Mouse (Mus musculus) liver, adult 2 months (tissue): ENCODE results near the gene Ctdspl. TPM values are rescaled to one million over a fixed set of nuclear protein-coding genes. Genes with fewer than 3 reads are reported as not detected.

Experiments
- DNase-seq: peaks from one replicate; pipeline ENCODE4 v3.0.0-alpha.2; 2011; ENCODE audit warnings: low read depth, low spot score; ENCODE audit errors: extremely low read depth
- H3K27ac ChIP-seq: fragments of 200-500 bp; replicated peaks from 2 replicates; pipeline ENCODE4 v1.5.1; 2012; ENCODE audit warnings: low read depth, mild to moderate bottlenecking, control low read depth, inconsistent platforms, low read length; ENCODE audit not compliant: insufficient read depth
- H3K27me3 ChIP-seq: fragments of 200-500 bp; 2 replicates; pipeline ENCODE4 v1.6.1; 2012; ENCODE audit warnings: mild to moderate bottlenecking, moderate library complexity, low read length, inconsistent platforms; ENCODE audit not compliant: control insufficient read depth, insufficient read depth
- H3K36me3 ChIP-seq: fragments of 200-500 bp; 2 replicates; pipeline ENCODE4 v1.6.1; 2012; ENCODE audit warnings: low read length, inconsistent platforms; ENCODE audit not compliant: control insufficient read depth, insufficient read depth
- H3K4me1 ChIP-seq: fragments of 200-500 bp; 2 replicates; pipeline ENCODE4 v1.6.1; 2011; ENCODE audit warnings: low read length; ENCODE audit not compliant: control insufficient read depth, insufficient read depth
- H3K4me3 ChIP-seq: fragments of 200-500 bp; 2 replicates; pipeline ENCODE4 v1.5.1; 2011; ENCODE audit warnings: low read depth, mild to moderate bottlenecking, control low read depth, low read length, moderate library complexity; ENCODE audit not compliant: insufficient read depth
- H3K79me2 ChIP-seq: fragments of 200-500 bp; 2 replicates; pipeline ENCODE4 v1.6.1; 2012; ENCODE audit warnings: inconsistent platforms, mild to moderate bottlenecking, low read length, moderate library complexity; ENCODE audit not compliant: control insufficient read depth, insufficient read depth
- H3K9ac ChIP-seq: fragments of 200-500 bp; 2 replicates; pipeline ENCODE4 v1.6.1; 2012; ENCODE audit warnings: low read depth, mild to moderate bottlenecking, control low read depth, inconsistent platforms, low read length
- CTCF ChIP-seq: fragments of 200-500 bp; IDR thresholded peaks from 2 replicates; pipeline ENCODE4 v1.5.1; 2011; ENCODE audit warnings: low read depth, low read length, control low read depth
- POLR2A ChIP-seq: fragments of 200-500 bp; IDR thresholded peaks from 2 replicates; pipeline ENCODE4 v1.6.1; 2011; ENCODE audit warnings: low read length, control low read depth; ENCODE audit not compliant: insufficient read depth; ENCODE audit errors: extremely low read depth
- WGBS: fragments of 180-500 bp; shearing (Covaris S2); methylation state at CpG from one replicate; pipeline ENCODE4 v1.1.7; 2018; 5-methylcytosine and 5-hydroxymethylcytosine counted together
- polyA plus RNA-seq: library from polyadenylated mRNA; depleted of rRNA; stranded (reverse); fragments of >200 nt; gene quantifications from 2 replicates; pipeline ENCODE4 v1.2.3, GENCODE M21; 2012
- total RNA-seq: library from RNA; depleted of rRNA; stranded (reverse); fragments of >200 nt; gene quantifications from 2 replicates; pipeline ENCODE4 v1.2.3, GENCODE M21; 2014

The Ctdspl gene
- total and polyA plus RNA-seq, 2 experiments = 2.5 to 3.5 TPM

- WGBS = 69% methylated on average over 11 of the region's 11 CpGs
- H3K79me2 ChIP-seq = no peaks in the 10 kb centered on the region; the same call in 1 of the 2 replicates
- H3K4me3 ChIP-seq = no peak overlapping the region
- H3K27me3 ChIP-seq = no peaks in the 10 kb centered on the region
- no peak for TF ChIP-seq CTCF
- no peak for TF ChIP-seq POLR2A
- H3K27ac ChIP-seq = 0 out of 2 replicates have a peak overlapping the region, but pooled peaks have one; percentile 19
- no peaks in the 10 kb centered on the region for H3K36me3 ChIP-seq
- no peak for DNase-seq
- H3K4me1 ChIP-seq = peaks cover 12% of the 10 kb centered on the region
- H3K9ac ChIP-seq = no peak overlapping the region
Measured at GRCm38 (mm10) chr9:118975211-118975671, 49.0 kb downstream of the Ctdspl start.

DNA sequence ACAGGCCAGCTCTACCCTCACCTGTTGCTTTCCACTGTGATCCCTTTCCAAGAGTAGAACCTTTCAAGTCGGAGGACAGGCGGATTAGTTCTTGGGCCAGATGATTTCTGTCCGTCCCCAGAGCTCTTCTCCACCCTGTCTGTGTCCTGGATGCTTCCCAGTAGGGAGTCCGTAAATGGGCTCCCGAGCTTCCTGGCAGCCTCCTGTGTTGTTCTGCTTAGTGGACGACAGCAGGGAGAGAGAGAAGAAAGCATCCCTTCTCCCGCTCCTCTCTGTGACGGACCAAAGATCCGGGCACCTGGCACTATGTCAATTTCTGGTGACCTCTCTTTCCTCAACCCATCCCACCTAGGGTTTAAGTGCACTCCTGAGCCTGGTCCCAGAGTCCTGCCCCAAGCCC is 49.5 kb downstream of the Ctdspl start:
- Histone ChIP-seq H3K36me3 (no peaks in the 10 kb centered on the region), H3K27ac (no peak overlapping the region), H3K27me3 (no peaks in the 10 kb centered on the region), H3K9ac (no peak overlapping the region), H3K4me1 (peaks cover 12% of the 10 kb centered on the region), H3K4me3 (no peak overlapping the region), H3K79me2 (no peaks in the 10 kb centered on the region; the same call in 1 of the 2 replicates)
- TF ChIP-seq CTCF (no peak), POLR2A (no peak)
- WGBS = 87% methylated on average over 9 of the region's 9 CpGs
- no peak for DNase-seq

DNA sequence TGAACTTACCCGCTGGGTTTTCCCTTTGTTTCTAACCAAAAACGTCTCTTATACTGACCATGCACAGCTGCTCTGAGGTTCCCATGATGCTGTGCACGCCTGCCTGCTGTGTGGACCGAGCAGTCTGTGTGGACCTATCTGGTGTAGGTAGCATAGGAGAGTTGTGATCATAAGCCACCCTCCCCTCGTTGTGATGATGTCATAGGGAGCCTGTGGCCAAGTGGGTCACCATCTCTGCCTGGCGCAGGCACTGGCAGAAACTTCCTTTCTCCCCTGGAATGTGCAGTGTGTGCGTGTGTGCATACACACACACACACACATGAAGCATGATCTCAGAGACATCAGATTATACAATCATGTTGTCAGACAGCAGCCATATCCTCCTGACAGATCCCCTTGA is 50.3 kb downstream of the Ctdspl start:
- Histone ChIP-seq H3K4me3 (no peak overlapping the region), H3K36me3 (no peaks in the 10 kb centered on the region), H3K27ac (no peak overlapping the region), H3K9ac (no peak overlapping the region), H3K79me2 (no peaks in the 10 kb centered on the region; the same call in 1 of the 2 replicates), H3K4me1 (peaks cover 12% of the 10 kb centered on the region), H3K27me3 (no peaks in the 10 kb centered on the region)
- TF ChIP-seq CTCF (no peak), POLR2A (no peak)
- WGBS = 76% methylated on average over 7 of the region's 7 CpGs
- no peak for DNase-seq

DNA sequence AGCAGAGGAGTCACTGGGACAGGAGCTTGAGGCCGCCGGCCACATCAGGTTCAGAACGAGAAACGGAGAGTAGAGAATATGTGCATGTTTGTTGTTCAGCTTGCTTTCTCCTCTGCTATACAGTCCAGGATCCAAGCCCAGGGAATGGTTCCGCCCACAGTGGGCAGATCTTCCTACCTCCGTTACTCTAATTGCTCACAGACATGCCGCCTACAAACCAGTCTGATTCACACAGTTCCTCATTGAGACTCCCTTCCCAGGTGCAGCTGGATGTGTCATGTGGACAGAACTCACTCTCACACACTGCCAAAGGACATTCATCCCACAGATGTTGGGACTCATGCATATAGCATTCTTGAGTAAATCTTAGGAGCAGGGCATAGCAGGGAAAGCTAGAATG is 51.2 kb downstream of the Ctdspl start:
- TF ChIP-seq POLR2A (no peak), CTCF (no peak)
- H3K27ac ChIP-seq = no peak overlapping the region
- no peak overlapping the region for H3K4me3 ChIP-seq
- no peaks in the 10 kb centered on the region; the same call in 1 of the 2 replicates for H3K79me2 ChIP-seq
- H3K4me1 ChIP-seq = peaks cover 12% of the 10 kb centered on the region
- 98% methylated on average over 7 of the region's 7 CpGs for WGBS
- no peaks in the 10 kb centered on the region for H3K27me3 ChIP-seq
- DNase-seq = no peak
- H3K36me3 ChIP-seq = no peaks in the 10 kb centered on the region
- no peak overlapping the region for H3K9ac ChIP-seq

- no peak for DNase-seq
- peak overlapping the region; percentile 37 for H3K9ac ChIP-seq
- H3K27ac ChIP-seq = peak overlapping the region; percentile 70
Measured at GRCm38 (mm10) chr9:118980411-118980823, 54.2 kb downstream of the Ctdspl start.

DNA sequence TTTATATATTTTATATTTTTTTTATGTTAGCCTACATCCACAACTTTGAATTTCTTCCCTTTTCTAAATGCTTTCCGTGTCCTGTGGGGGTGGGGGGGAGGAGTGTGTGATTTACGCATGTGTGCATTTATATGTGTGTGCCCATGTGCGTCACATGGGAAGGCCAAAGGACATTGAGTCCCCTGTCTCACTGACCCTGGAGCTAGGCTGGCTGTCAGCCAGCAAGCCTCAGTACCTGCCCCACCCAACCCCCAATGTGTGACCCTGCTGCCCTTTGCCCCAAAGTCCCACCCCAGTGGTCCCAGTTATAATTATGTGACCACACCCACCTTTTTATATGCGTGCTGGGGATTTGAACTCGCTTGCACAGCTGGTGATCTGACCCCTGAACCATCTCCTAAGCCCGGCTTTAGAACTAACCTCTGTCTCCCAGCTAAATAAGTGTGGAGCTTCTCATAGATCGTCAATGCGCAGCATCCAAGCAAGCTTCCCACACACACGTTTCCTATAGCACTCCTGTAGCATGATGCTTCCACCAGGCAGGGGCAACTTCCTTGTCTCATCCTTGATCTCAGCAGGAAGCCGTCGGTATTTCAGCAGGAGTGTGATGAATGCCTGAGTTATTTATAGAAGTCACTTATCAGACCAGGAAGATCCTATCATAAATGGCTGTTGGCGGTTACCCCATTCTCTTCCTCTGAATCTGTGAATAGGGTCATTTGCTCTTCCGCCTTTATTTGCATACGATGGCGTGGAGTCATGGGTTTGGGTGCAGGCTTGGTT is 58.6 kb downstream of the Ctdspl start:
- no peak overlapping the region for H3K27ac ChIP-seq
- DNase-seq = no peak
- 80% methylated on average over 15 of the region's 15 CpGs for WGBS

More at GRCm38 (mm10) chr9:118980411-118980823, 54.2 kb downstream of the Ctdspl start:
- H3K79me2 ChIP-seq = no peaks in the 10 kb centered on the region; the same call in 1 of the 2 replicates
- no peaks in the 10 kb centered on the region; the same call in none of the 2 replicates for H3K4me1 ChIP-seq
- H3K27me3 ChIP-seq = no peaks in the 10 kb centered on the region
- H3K4me3 ChIP-seq = no peak overlapping the region
- H3K36me3 ChIP-seq = no peaks in the 10 kb centered on the region
- WGBS = 52% methylated on average over 4 of the region's 4 CpGs
- TF ChIP-seq POLR2A = no peak
- TF ChIP-seq CTCF = no peak

More for the DNA sequence above, 58.6 kb downstream of the Ctdspl start:
- H3K9ac ChIP-seq = no peak overlapping the region
- no peaks in the 10 kb centered on the region for H3K27me3 ChIP-seq
- no peak overlapping the region for H3K4me3 ChIP-seq
- TF ChIP-seq POLR2A = no peak
- H3K79me2 ChIP-seq = no peaks in the 10 kb centered on the region
- no peaks in the 10 kb centered on the region for H3K36me3 ChIP-seq
- H3K4me1 ChIP-seq = no peaks in the 10 kb centered on the region; the same call in none of the 2 replicates
